Mouse (Mus musculus): Measurements from ENCODE around the gene H2afv.

DNA sequence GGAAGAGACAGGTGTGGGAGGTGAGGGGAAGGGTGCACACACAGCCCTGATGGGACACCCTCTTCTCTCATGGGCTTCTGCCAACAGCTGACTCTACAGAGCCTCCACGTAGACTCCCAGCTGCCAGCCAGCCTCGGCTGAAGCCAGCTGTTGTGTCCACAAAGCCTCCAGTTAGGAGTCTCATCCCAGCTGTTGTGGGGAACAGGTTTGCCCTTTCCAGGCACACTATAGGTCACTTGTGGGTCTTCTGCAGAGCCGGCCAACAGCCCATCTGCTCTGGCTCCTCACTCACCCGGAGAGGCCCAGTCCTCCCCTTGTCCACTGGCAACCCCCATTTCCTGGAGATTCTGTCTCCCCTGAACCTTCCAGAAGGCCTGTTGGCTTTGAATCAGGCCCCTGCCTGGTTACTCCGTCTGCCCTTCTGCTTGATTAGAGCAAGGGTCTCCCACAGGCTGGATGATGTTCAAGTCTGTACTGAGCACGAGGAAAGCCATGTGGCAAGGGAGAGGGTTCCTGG, 37.5 kb upstream of the H2afv start:
- TF ChIP-seq USF1 (IDR thresholded peaks at IDR 0.05; ENCODE audit: low read depth): no peak
- peak; percentile 100 for TF ChIP-seq TCF12 (IDR thresholded peaks at IDR 0.05; ENCODE audit: insufficient read depth, poor library complexity, severe bottlenecking)
- no peak for TF ChIP-seq MAX (IDR thresholded peaks at IDR 0.05; ENCODE audit: low read depth)
- TF ChIP-seq POLR2A (IDR thresholded peaks at IDR 0.05; ENCODE audit: insufficient read length, low read depth): no peak
- no peak for TF ChIP-seq CEBPB (IDR thresholded peaks at IDR 0.05; ENCODE audit: insufficient read depth, poor library complexity, severe bottlenecking)
- TF ChIP-seq MYOG (IDR thresholded peaks at IDR 0.05; ENCODE audit: control insufficient read depth in 1 of 3, insufficient read depth in 1 of 3, insufficient read length in 2 of 3, low read depth in 2 of 3): peak; percentile 99 to 100 (median 100)
- peak; percentile 99 for TF ChIP-seq TCF3 (IDR thresholded peaks at IDR 0.05; ENCODE audit: insufficient read length, low read depth)
- no peak for TF ChIP-seq E2F4 (IDR thresholded peaks at IDR 0.05; ENCODE audit: insufficient read depth)

Data from myocyte (in vitro differentiated cells).